ENCODE assay signal across 16 mouse cellular contexts in the genomic region with DNA sequence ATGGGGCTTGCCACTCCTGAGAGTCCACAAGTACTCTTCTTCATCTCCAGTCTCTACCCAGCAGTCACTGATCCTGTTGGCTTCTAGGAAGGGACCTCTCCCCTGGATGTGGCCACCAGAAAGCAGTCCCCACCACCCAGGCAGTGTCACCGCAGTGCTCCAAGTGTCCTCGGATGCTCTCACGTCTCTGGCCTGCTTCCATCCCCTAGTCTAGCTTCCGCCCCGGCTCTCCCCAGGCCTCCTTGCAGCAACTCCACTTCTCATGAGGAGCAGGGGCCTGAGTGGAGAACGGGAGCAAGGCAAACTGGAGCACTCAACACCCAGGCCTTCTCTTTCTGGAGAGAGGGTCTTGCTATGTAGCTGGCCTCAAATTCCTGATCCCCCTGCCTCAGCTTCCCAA.
DNase-seq lines count a peak whose midpoint lies in the region; ATAC-seq lines count a peak whose summit lies in the region.
"Had no signal": no experiment of that assay in that cellular context is flagged by ENCODE, and none has a peak within 500 bp of the region (broad histone marks: within the 10 kb centered on the region; RNA-seq: fewer than 3 reads in every experiment).

No protein-coding gene starts in this region.

- H3K9ac ChIP-seq in kidney, embryonic 15.5 days, result no peak overlapping the region
- H3K9ac ChIP-seq: embryonic facial prominence, embryonic 13.5 days; forebrain, embryonic 15.5 days; hindbrain, embryonic 13.5 days; limb, embryonic 13.5 days; liver, embryonic 14.5 days; lung, embryonic 15.5 days; midbrain, embryonic 12.5 days; neural tube, embryonic 12.5 days had no signal

- H3K27me3 ChIP-seq in heart, embryonic 10.5 days (ENCODE audit: insufficient read depth, poor library complexity, severe bottlenecking), result no peaks in the 10 kb centered on the region
- no peaks in the 10 kb centered on the region for H3K27me3 ChIP-seq in kidney, embryonic 15.5 days
- H3K27me3 ChIP-seq: embryonic facial prominence, embryonic 13.5 days; forebrain, embryonic 15.5 days; hindbrain, embryonic 13.5 days; limb, embryonic 13.5 days; lung, embryonic 15.5 days; midbrain, embryonic 12.5 days; neural tube, embryonic 12.5 days had no signal

- WGBS in heart, embryonic 10.5 days, result 83% methylated on average over 6 of the region's 6 CpGs
- 90% methylated on average over 6 of the region's 6 CpGs for whole genome bisulfite sequencing in kidney, embryonic 15.5 days

- H3K36me3 ChIP-seq in heart, embryonic 10.5 days, result peaks cover 56% of the 10 kb centered on the region
- H3K36me3 ChIP-seq in kidney, embryonic 15.5 days, result peaks cover 7% of the 10 kb centered on the region
- H3K36me3 ChIP-seq: midbrain, embryonic 12.5 days had no signal

- no peak overlapping the region for H3K4me2 ChIP-seq in kidney, embryonic 15.5 days
- H3K4me2 ChIP-seq: embryonic facial prominence, embryonic 13.5 days; forebrain, embryonic 15.5 days; hindbrain, embryonic 13.5 days; limb, embryonic 13.5 days; lung, embryonic 15.5 days; midbrain, embryonic 12.5 days; neural tube, embryonic 12.5 days had no signal

- H3K4me1 ChIP-seq in heart, embryonic 10.5 days, result peaks cover 33% of the 10 kb centered on the region
- H3K4me1 ChIP-seq in kidney, embryonic 15.5 days, result peaks cover 55% of the 10 kb centered on the region
- H3K4me1 ChIP-seq: forebrain, embryonic 15.5 days had no signal

- no peaks in the 10 kb centered on the region for H3K9me3 ChIP-seq in heart, embryonic 10.5 days
- no peaks in the 10 kb centered on the region for H3K9me3 ChIP-seq in kidney, embryonic 15.5 days (replicated peaks)
- H3K9me3 ChIP-seq: embryonic facial prominence, embryonic 13.5 days; forebrain, embryonic 15.5 days; hindbrain, embryonic 13.5 days; limb, embryonic 13.5 days; lung, embryonic 15.5 days; midbrain, embryonic 12.5 days; neural tube, embryonic 12.5 days had no signal

- no peak overlapping the region for H3K4me3 ChIP-seq in heart, embryonic 10.5 days
- no peak overlapping the region for H3K4me3 ChIP-seq in kidney, embryonic 15.5 days (replicated peaks)
- H3K4me3 ChIP-seq: embryonic facial prominence, embryonic 13.5 days; forebrain, embryonic 15.5 days; hindbrain, embryonic 13.5 days; limb, embryonic 13.5 days; lung, embryonic 15.5 days; midbrain, embryonic 12.5 days; neural tube, embryonic 12.5 days had no signal

- 0 out of 2 replicates have a peak overlapping the region, but pooled peaks have one; percentile 36 for H3K27ac ChIP-seq in heart, embryonic 10.5 days
- H3K27ac ChIP-seq in kidney, embryonic 15.5 days, result no peak overlapping the region
- H3K27ac ChIP-seq: embryonic facial prominence, embryonic 13.5 days; forebrain, embryonic 15.5 days; hindbrain, embryonic 13.5 days; limb, embryonic 13.5 days; liver, embryonic 14.5 days; lung, embryonic 15.5 days; midbrain, embryonic 12.5 days; neural tube, embryonic 12.5 days had no signal

- ATAC-seq in kidney, embryonic 15.5 days (replicated peaks; ENCODE audit: low FRiP score), result no peak
- ATAC-seq: forebrain, embryonic 15.5 days; inflammation-experienced regulatory T-cells, adult 6 months had no signal

- no peak for DNase-seq in heart, embryonic 10.5 days (ENCODE audit: low spot score)
- no peak for DNase-seq in heart, adult 8-10 months (ENCODE audit: low spot score)
- DNase-seq in kidney, postnatal 25 days, result peak; percentile 48 to 62
- peak; percentile 70 to 71 for DNase-seq in heart, postnatal 10 days
- peak; percentile 54 for DNase-seq in heart, postnatal 4 days
- no peak for DNase-seq in spleen, adult 12 weeks (ENCODE audit: low spot score)

- intact Hi-C loops in heart, postnatal 10 days (cut with DNase I), result no loop called here

Comparison
In these comparisons a context has a peak if more than half of its experiments do, and no peak if none do; other contexts are left out.
1. DNase-seq: peak in kidney, postnatal 25 days (2 of 2), heart, postnatal 10 days (2 of 2) and heart, postnatal 4 days (single experiment); none in heart, embryonic 10.5 days (single experiment), heart, adult 8-10 months (single experiment) and spleen, adult 12 weeks (single experiment).